Mouse (Mus musculus) naive thymus-derived CD4-positive, alpha-beta T cell, adult 2 months (primary cell): ENCODE results near the gene Orm3.

Experiments used
- DNase-seq: peaks from one replicate; pipeline ENCODE4 v3.0.0-alpha.2; 2011; ENCODE audit warnings: low read depth

Orm3 gene

DNA sequence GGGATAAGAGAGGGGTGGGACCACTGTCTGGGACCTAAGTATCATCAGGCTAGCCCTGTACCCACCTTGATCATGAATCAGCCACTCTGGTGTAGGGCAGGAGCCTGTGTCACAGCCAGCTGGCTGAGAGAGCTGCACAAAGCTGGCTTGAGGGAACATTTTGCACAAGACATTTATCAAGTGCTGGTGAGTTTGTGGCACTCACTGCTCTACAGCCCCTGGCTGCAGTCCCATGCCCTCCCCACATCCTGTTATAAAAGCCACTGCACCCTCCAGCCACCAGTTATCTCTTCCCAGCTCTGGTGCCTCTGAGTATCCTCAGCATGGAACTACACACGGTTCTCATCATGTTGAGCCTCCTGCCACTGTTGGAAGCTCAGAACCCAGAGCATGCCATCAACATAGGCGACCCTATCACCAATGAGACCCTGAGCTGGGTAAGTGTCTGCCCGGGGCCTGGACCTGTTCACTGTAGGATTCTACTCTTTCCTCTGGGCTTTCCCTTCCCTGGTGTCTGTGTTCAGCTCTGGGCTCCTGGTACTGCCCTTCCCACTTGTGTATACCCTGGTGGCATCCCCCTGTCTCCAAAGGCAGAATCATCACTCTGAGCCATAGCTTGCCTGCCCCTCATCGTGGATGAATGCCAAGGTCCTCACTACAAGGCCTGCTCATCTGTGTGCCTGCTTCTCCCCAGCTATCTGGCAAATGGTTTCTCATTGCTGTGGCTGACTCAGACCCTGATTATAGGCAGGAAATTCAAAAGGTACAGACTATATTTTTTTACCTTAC is at the start of gene Orm3:
Gene Orm3 (plus strand): TSS at position 286 of the 789 bp plus-strand sequence.
- DNase-seq, result peak; percentile 23

GRCm38 (mm10) chr4:63307175-63308062 is 48.5 kb upstream of the Orm3 start:
- DNase-seq, result peak; percentile 80

DNA sequence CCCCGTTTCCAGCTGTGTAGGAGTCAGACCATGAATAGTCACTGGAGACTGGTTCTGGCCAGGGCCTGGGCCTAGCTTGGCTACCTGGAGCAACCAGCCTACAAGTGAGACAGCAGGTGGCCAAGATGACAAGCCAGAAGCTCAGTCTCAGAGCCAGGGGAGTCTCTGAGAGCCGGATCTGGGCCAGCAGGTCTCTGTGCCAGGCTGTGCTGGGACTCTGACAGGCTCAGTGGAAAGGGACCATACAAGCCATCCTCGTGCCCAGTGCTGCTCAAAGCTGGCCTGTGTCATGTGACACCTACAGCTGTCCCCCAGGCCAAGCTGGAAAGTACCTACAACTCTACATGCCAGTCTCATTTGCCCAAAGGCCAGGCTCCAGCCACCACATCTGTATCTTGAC is 47.6 kb upstream of the Orm3 start:
- no peak for DNase-seq

DNA sequence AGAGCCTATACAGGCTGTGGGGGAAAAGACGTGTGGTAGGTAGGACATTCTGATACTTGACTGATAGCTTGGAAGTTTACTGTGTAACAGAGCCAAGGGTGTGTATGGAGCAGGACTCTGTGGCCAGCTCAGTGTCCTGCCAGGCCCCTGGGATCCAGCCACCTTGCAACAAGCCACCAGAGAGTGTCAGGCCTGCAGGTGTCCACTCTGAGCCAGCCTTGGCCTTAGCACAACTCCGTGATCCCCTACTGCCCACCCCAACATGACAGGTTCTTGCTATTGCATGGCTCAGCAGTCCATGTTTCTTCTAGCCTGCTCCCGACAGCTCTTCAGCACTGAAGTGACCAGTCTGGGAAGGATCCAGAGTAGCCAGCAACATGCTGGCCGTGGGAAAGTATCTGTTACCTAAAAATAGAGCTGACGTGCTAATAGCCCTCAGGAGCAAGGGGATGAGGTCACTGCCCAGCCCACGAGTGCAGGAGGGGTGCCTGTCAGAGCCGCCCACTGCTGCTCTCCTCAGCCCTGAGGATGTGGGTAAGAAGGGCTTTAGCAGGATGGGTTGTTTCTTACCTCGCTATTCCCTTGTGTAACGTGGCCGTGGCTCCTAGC is 45.6 kb upstream of the Orm3 start:
- no peak for DNase-seq

- DNase-seq, result no peak
Measured at GRCm38 (mm10) chr4:63311426-63311825, 44.5 kb upstream of the Orm3 start.

DNA sequence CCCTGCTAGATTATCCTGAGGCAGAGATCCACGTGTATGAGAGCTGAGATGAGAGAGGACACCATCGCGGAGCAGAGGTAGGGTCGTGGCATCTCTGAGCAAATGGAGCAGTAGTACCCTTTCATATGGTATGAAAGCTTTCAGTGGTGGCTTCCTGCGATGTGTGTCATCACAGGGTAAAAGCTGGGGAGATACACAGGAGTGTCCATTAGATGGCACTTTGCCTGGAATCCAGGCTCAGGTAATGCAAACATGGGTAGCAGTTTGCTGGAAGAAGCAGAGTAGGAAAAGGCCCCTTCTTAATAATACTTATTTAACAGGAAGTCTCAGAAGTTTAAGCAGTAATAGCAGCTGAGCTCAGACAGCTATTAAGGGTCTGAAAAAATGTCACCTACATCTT is 41.9 kb upstream of the Orm3 start:
- DNase-seq, result no peak

GRCm38 (mm10) chr4:63316076-63316746 is 39.8 kb upstream of the Orm3 start:
- DNase-seq, result no peak

DNA sequence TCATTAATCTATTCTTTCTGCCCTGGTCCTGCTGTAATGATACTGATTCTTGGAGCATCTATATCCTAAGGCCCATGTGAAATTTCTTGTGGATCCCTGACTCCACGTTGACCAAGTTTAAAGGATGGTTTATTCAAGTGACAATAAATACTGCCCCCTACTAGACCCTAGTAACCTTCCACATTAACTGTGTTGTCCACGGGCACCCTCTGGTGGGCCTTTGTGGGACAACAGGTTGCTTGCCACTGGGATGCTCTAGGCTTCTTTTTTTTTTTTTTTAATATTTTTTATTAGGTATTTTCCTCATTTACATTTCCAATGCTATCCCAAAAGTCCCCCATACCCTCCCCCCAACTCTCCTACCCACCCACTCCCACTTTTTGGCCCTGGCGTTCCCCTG is 36.4 kb upstream of the Orm3 start:
- DNase-seq, result peak; percentile 35

- DNase-seq, result no peak
Measured at GRCm38 (mm10) chr4:63323275-63323815, 32.6 kb upstream of the Orm3 start.

- no peak for DNase-seq
Measured at GRCm38 (mm10) chr4:63333403-63333802, 22.6 kb upstream of the Orm3 start.

GRCm38 (mm10) chr4:63338414-63339076 is 17.4 kb upstream of the Orm3 start:
- DNase-seq, result no peak

- no peak for DNase-seq
Measured at GRCm38 (mm10) chr4:63342491-63342890, 13.5 kb upstream of the Orm3 start.

DNA sequence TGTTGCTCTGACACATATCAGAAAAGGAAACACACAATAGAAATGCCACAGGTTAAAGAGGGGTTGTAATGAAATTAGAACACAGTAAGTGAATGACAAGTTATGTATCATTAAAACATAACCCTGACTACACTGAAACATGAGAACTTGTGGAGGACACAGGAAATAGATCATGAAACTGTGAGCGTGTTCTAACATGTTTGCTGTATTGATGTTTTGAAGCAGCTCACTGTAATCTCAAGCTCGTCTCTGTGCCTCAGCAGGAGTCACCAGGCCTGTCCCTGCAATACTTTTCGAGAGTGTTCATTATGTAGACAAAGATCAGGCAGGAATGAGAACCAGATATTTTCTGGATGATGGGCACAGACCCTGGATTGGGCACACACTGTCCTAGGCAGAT is 12.4 kb upstream of the Orm3 start:
- DNase-seq, result no peak

GRCm38 (mm10) chr4:63344295-63344694 is 11.7 kb upstream of the Orm3 start, which contains the start of gene Orm1:
Gene Orm1 (plus strand): TSS chr4:63344560.
- DNase-seq, result no peak

DNA sequence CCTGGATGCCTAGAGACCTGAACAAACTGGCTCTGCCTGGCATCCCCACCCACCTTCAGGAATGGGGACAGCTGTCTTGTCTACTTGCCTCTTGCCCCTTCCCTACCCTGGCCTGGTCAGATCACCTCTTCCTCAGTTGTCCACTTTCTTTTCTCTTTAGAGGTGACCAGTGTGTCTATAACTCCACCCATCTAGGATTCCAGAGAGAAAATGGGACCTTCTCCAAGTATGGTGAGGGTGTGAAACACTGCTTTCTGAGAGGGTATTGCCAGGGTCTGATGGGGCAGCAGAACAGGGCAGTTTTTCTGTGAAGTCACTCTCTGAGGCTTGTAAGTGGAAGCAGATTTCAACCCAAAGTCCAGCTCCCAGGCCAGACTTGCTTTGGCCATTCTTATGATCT is 10.7 kb upstream of the Orm3 start:
- no peak for DNase-seq

GRCm38 (mm10) chr4:63346659-63347058 is 9.3 kb upstream of the Orm3 start:
- no peak for DNase-seq

DNA sequence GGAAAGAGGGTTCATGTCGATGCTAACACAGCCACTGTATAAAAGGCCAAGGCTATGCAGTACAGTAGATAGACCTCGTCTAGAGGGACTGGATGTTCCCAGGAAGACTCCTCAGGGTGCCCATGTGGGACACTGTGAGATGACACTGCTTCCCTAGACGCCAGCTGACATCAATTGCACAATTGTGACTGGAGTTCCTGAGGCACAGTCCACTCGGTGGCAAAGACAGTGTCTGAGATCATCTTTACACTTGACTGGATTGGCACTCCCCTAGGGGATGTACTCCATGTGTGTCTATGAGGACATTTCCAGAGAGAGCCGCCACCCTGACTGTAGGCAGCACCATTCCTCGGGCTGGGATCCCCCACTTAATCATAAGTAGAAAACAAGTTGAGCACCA is 7.4 kb upstream of the Orm3 start:
- no peak for DNase-seq

DNA sequence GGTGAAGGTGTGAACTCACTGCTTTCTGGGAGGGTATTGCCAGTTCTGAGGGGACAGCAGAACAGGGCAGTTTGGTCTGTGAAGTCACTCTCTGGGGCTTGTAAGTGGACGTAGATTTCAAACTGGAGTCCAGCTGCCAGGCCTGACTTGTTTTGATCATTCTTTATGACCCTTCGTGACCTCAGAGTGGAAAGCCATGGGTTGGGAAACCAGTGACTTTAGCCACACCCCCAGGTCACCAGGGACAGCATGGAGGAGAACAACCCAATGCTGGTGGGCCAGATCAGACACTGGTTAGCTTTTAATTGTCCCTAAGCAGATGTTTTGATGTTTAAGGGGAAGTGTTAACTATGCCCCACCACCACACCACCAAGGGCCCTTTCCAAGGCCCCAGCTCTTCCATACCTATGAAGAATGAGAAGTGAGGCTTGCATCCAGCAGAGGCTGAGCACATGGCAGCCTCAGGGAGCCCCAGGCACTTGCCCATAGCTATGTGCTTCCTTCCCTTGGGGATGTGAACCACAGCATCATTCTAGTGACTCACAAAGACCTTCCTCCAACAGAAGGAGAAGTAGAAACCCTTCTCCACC is 1.1 kb downstream of the Orm3 start:
- DNase-seq, result peak; percentile 12

DNA sequence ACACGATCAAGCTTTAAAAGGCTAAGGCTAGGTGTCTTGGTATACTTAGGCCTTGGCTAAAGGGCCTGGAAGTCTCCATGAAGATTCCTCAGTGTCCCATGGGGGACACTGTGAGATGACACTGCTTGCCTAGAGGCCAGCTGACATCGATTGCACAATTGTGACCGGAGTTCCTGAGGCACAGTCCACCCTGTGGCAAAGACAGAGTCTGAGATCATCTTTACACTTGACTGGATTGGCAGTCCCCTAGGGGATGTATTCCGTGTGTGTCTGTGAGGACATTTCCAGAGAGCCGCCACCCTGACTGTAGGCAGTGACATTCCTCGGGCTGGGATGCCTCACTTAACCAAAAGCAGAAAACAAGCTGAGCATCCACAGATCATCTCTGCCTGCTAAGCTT is 3.9 kb downstream of the Orm3 start:
- DNase-seq, result peak; percentile 9

- DNase-seq, result peak; percentile 10
Measured at GRCm38 (mm10) chr4:63362150-63362549, 6.2 kb downstream of the Orm3 start, which contains the start of gene Orm2. Gene Orm2 (plus strand): TSS chr4:63362449.

- DNase-seq, result peak; percentile 90
Measured at GRCm38 (mm10) chr4:63368577-63368976, 12.6 kb downstream of the Orm3 start.
